Comparison of ENCODE assay signal across 7 mouse cellular contexts in the genomic region with DNA sequence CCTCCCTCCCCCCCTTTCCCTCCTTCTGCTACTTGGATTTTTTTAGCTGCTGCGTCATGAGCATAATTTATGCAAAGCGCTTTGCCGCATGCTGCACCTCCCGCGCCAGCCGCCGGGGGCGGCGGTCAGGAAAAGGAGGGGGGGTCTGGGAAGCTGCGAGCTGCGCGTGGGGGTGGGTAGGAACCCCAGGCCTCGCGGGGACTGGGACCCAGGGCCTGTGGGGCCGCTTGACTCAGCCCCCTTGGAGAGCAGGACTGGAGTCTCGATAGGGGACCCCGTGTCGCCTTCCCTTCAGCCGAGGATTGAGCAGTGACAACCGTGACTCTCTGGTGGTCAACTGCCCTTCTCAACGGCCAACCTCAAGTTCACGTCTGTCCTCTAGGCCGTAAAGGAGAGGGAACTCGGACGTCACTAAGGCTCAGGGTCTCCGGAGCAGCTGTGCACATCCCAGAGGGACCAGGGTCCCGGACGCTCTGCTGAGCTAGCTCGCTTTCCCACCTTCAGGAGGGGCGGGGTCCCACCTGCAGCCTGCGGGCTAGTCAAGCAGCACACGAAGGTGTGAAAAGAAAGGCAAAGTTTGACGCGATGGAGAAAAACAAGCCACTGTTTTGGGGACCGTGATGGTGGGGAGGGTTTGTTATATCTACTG. TPM values are rescaled to one million over a fixed set of nuclear protein-coding genes. Genes with fewer than 3 reads are reported as not detected.
DNase-seq lines count a peak whose midpoint lies in the region; ATAC-seq and TF ChIP-seq lines count a peak whose summit lies in the region.

No protein-coding gene starts in this region.

- H3K27me3 ChIP-seq in embryonic facial prominence, embryonic 11.5 days (ENCODE audit: control insufficient read depth, insufficient read depth, low read length), result peaks cover 14% of the 10 kb centered on the region
- H3K27me3 ChIP-seq in heart, adult 2 months (ENCODE audit: control insufficient read depth, insufficient read depth, low read length), result no peaks in the 10 kb centered on the region
- no peaks in the 10 kb centered on the region for H3K27me3 ChIP-seq in kidney, adult 2 months (replicated peaks; ENCODE audit: control insufficient read depth, insufficient read depth, low read length)
- no peaks in the 10 kb centered on the region for H3K27me3 ChIP-seq in midbrain, postnatal 0 days (ENCODE audit: insufficient read depth, low read length)

- H3K4me1 ChIP-seq in embryonic facial prominence, embryonic 11.5 days (ENCODE audit: control insufficient read depth, insufficient read depth, low read length), result no peaks in the 10 kb centered on the region; the same call in 1 of the 2 replicates
- no peaks in the 10 kb centered on the region for H3K4me1 ChIP-seq in heart, adult 2 months (ENCODE audit: control insufficient read depth, insufficient read depth, low read length)
- H3K4me1 ChIP-seq in kidney, adult 2 months (ENCODE audit: control insufficient read depth, insufficient read depth, low read length), result peaks cover 24% of the 10 kb centered on the region
- H3K4me1 ChIP-seq in midbrain, postnatal 0 days (ENCODE audit: insufficient read depth, low read length), result no peaks in the 10 kb centered on the region; the same call in 1 of the 2 replicates

- under 1% methylated on average over 27 of the region's 35 CpGs for WGBS in embryonic facial prominence, embryonic 11.5 days
- WGBS in heart, adult 2 months, result 5% methylated on average over 29 of the region's 35 CpGs
- 4% methylated on average over 35 of the region's 35 CpGs for WGBS in kidney, adult 2 months
- WGBS in midbrain, postnatal 0 days, result under 1% methylated on average over 33 of the region's 35 CpGs

- intact Hi-C loops in heart, adult 2 months (cut with DNase I), result loop anchor here (1.0 kb wide), 1 partner anchor 13 kb away; no protein-coding TSS in a partner anchor

- H3K27ac ChIP-seq in embryonic facial prominence, embryonic 11.5 days (replicated peaks; ENCODE audit: low read depth, low read length), result no peak overlapping the region
- peak overlapping the region; percentile 78 for H3K27ac ChIP-seq in heart, adult 2 months
- peak overlapping the region; percentile 96 for H3K27ac ChIP-seq in kidney, adult 2 months (ENCODE audit: insufficient read depth, low read depth, low read length)
- H3K27ac ChIP-seq in midbrain, postnatal 0 days (ENCODE audit: low read depth, low read length), result peak overlapping the region; percentile 83

- peak overlapping the region; percentile 77 for H3K4me3 ChIP-seq in embryonic facial prominence, embryonic 11.5 days (ENCODE audit: low read depth, low read length)
- H3K4me3 ChIP-seq in heart, adult 2 months, result peak overlapping the region; percentile 84
- H3K4me3 ChIP-seq in kidney, adult 2 months (ENCODE audit: insufficient read depth, low read depth, low read length), result peak overlapping the region; percentile 67
- peak overlapping the region; percentile 85 for H3K4me3 ChIP-seq in midbrain, postnatal 0 days (ENCODE audit: low read depth, low read length)

- TF ChIP-seq EP300 in heart, adult 2 months (IDR thresholded peaks at IDR 0.05; ENCODE audit: insufficient read depth, low read depth, low read length), result no peak

- peak overlapping the region; percentile 92 for H3K4me2 ChIP-seq in embryonic facial prominence, embryonic 11.5 days (ENCODE audit: low read depth, low read length)
- H3K4me2 ChIP-seq in midbrain, postnatal 0 days (ENCODE audit: low read depth, low read length, poor library complexity, severe bottlenecking), result peak overlapping the region; percentile 80

- DNase-seq in adrenal gland, adult 8-10 months, result peak; percentile 55
- peak; percentile 83 for DNase-seq in embryonic facial prominence, embryonic 11.5 days (ENCODE audit: low spot score)
- DNase-seq in heart, adult 2 months, result peak; percentile 83 to 85
- DNase-seq in kidney, adult 2 months, result peak; percentile 89
- peak; percentile 46 for DNase-seq in liver
- DNase-seq in midbrain, postnatal 0 days (ENCODE audit: low spot score), result peak; percentile 93
- peak; percentile 25 to 73 for DNase-seq in spleen, postnatal 10 days (ENCODE audit: low spot score in 2 of 2)

- TF ChIP-seq POLR2A in heart, adult 2 months (IDR thresholded peaks at IDR 0.05; ENCODE audit: insufficient read depth, low read depth, low read length), result no peak
- no peak for TF ChIP-seq POLR2A in kidney, adult 2 months (IDR thresholded peaks at IDR 0.05; ENCODE audit: low read depth, low read length)

- TF ChIP-seq CTCF in heart, adult 2 months (IDR thresholded peaks at IDR 0.05), result peak; percentile 74
- TF ChIP-seq CTCF in kidney, adult 2 months (conservative IDR thresholded peaks at IDR 0.05; ENCODE audit: insufficient read depth, insufficient read length, low read depth, low read length), result peak; percentile 49; the same call in 1 of the 2 replicates
- peak; percentile 76 for TF ChIP-seq CTCF in midbrain, postnatal 0 days (IDR thresholded peaks at IDR 0.05)

- ATAC-seq in embryonic facial prominence, embryonic 11.5 days (replicated peaks; ENCODE audit: insufficient number of reproducible peaks, low FRiP score, low TSS enrichment, low read depth), result peak; percentile 49; the same call in 1 of the 2 replicates
- peak; percentile 85 for ATAC-seq in midbrain, postnatal 0 days (ENCODE audit: low FRiP score)

- H3K9me3 ChIP-seq in embryonic facial prominence, embryonic 11.5 days (replicated peaks; ENCODE audit: control insufficient read depth, low read length), result no peaks in the 10 kb centered on the region
- no peaks in the 10 kb centered on the region for H3K9me3 ChIP-seq in midbrain, postnatal 0 days (ENCODE audit: low read length)

- H3K79me2 ChIP-seq in heart, adult 2 months (replicated peaks; ENCODE audit: control insufficient read depth, insufficient read depth, low read length), result no peaks in the 10 kb centered on the region

- H3K9ac ChIP-seq in embryonic facial prominence, embryonic 11.5 days (replicated peaks; ENCODE audit: low read length), result peak overlapping the region; percentile 84
- peak overlapping the region; percentile 93 for H3K9ac ChIP-seq in heart, adult 2 months (ENCODE audit: low read depth, low read length)
- H3K9ac ChIP-seq in midbrain, postnatal 0 days (replicated peaks; ENCODE audit: low read length, poor library complexity, severe bottlenecking), result peak overlapping the region; percentile 99

- no peaks in the 10 kb centered on the region for H3K36me3 ChIP-seq in embryonic facial prominence, embryonic 11.5 days (replicated peaks; ENCODE audit: control insufficient read depth, insufficient read depth, low read depth, low read length)
- no peaks in the 10 kb centered on the region for H3K36me3 ChIP-seq in heart, adult 2 months (ENCODE audit: control insufficient read depth, insufficient read depth, low read length)
- H3K36me3 ChIP-seq in kidney, adult 2 months (ENCODE audit: control insufficient read depth, insufficient read depth, low read length), result no peaks in the 10 kb centered on the region
- H3K36me3 ChIP-seq in midbrain, postnatal 0 days (ENCODE audit: insufficient read depth, low read length), result no peaks in the 10 kb centered on the region

RNA-seq across cellular contexts. Expression of gene Pou6f1, which starts 0.4 kb away (rescaled TPM):
- 10 to 100 TPM; 17.1 to 33.5 (median 23.8) TPM for total RNA-seq in adrenal gland, adult 8-10 months (2022)
- 5.9 TPM in 2 replicates for polyA plus RNA-seq in embryonic facial prominence, embryonic 11.5 days (2014; fragmentation: Nextera tagmentation; extraction: Ambion mirVana)
- total RNA-seq in heart, adult 2 months (2021), result 10 to 100 TPM in 1 of 2 experiments, 1 to 10 TPM in 1; 8.0 to 11.5 TPM
- 13.7 and 15.7 TPM in 2 replicates for polyA plus RNA-seq in heart, adult 2 months (2012; rRNA removed)
- 28.5 and 30.4 TPM in 2 replicates for polyA plus RNA-seq in kidney, adult 2 months (2012; rRNA removed)
- total RNA-seq in midbrain, postnatal 0 days (2014; rRNA removed), result 78.4 and 111 TPM in 2 replicates
- polyA plus RNA-seq in midbrain, postnatal 0 days (2015; fragmentation: Nextera tagmentation; extraction: Ambion mirVana), result 26.7 and 30.6 TPM in 2 replicates

RNA-seq across cellular contexts. Expression of gene Dazap2, which starts 15.0 kb away (rescaled TPM):
- total RNA-seq in adrenal gland, adult 8-10 months (2022), result 100 to 1,000 TPM; 235 to 259 (median 252) TPM
- polyA plus RNA-seq in embryonic facial prominence, embryonic 11.5 days (2014; fragmentation: Nextera tagmentation; extraction: Ambion mirVana), result 210 and 213 TPM in 2 replicates
- 100 to 1,000 TPM; 157 to 180 TPM for total RNA-seq in heart, adult 2 months (2021)
- 486 and 542 TPM in 2 replicates for polyA plus RNA-seq in heart, adult 2 months (2012; rRNA removed)
- 578 and 812 TPM in 2 replicates for polyA plus RNA-seq in kidney, adult 2 months (2012; rRNA removed)
- 89.3 and 148 TPM in 2 replicates for total RNA-seq in midbrain, postnatal 0 days (2014; rRNA removed)
- polyA plus RNA-seq in midbrain, postnatal 0 days (2015; fragmentation: Nextera tagmentation; extraction: Ambion mirVana), result 133 and 134 TPM in 2 replicates

RNA-seq across cellular contexts. Expression of gene Smagp, which starts 36.6 kb away (rescaled TPM):
- total RNA-seq in adrenal gland, adult 8-10 months (2022), result 10 to 100 TPM; 42.7 to 64.0 (median 55.6) TPM
- 4.0 and 5.4 TPM in 2 replicates for polyA plus RNA-seq in embryonic facial prominence, embryonic 11.5 days (2014; fragmentation: Nextera tagmentation; extraction: Ambion mirVana)
- total RNA-seq in heart, adult 2 months (2021), result 10 to 100 TPM; 11.6 to 12.9 TPM
- polyA plus RNA-seq in heart, adult 2 months (2012; rRNA removed), result 19.5 and 21.1 TPM in 2 replicates
- polyA plus RNA-seq in kidney, adult 2 months (2012; rRNA removed), result 160 and 163 TPM in 2 replicates
- 1.2 and 2.5 TPM in 2 replicates for total RNA-seq in midbrain, postnatal 0 days (2014; rRNA removed)
- polyA plus RNA-seq in midbrain, postnatal 0 days (2015; fragmentation: Nextera tagmentation; extraction: Ambion mirVana), result 2.6 and 3.8 TPM in 2 replicates

RNA-seq across cellular contexts. Expression of gene Tfcp2, which starts 48.4 kb away (rescaled TPM):
- total RNA-seq in adrenal gland, adult 8-10 months (2022), result 10 to 100 TPM; 25.6 to 38.0 (median 30.8) TPM
- polyA plus RNA-seq in embryonic facial prominence, embryonic 11.5 days (2014; fragmentation: Nextera tagmentation; extraction: Ambion mirVana), result 25.3 and 27.2 TPM in 2 replicates
- 10 to 100 TPM; 11.6 to 12.8 TPM for total RNA-seq in heart, adult 2 months (2021)
- polyA plus RNA-seq in heart, adult 2 months (2012; rRNA removed), result 6.6 and 8.2 TPM in 2 replicates
- polyA plus RNA-seq in kidney, adult 2 months (2012; rRNA removed), result 18.7 and 20.6 TPM in 2 replicates
- total RNA-seq in midbrain, postnatal 0 days (2014; rRNA removed), result 30.4 and 33.6 TPM in 2 replicates
- polyA plus RNA-seq in midbrain, postnatal 0 days (2015; fragmentation: Nextera tagmentation; extraction: Ambion mirVana), result 33.0 and 36.7 TPM in 2 replicates
